Mouse (Mus musculus): ENCODE results near the gene Gm2974. TPM values are rescaled to one million over a fixed set of nuclear protein-coding genes. Genes with fewer than 3 reads are reported as not detected.
"Not testable (repeated sequence)": the region's sequence is repeated elsewhere in the genome, so short reads cannot be mapped to it uniquely, and the experiment has no call there.

Gene Gm2974
- 1.0 and 1.1 TPM in 2 replicates for polyA plus RNA-seq (2012; rRNA removed)

DNA sequence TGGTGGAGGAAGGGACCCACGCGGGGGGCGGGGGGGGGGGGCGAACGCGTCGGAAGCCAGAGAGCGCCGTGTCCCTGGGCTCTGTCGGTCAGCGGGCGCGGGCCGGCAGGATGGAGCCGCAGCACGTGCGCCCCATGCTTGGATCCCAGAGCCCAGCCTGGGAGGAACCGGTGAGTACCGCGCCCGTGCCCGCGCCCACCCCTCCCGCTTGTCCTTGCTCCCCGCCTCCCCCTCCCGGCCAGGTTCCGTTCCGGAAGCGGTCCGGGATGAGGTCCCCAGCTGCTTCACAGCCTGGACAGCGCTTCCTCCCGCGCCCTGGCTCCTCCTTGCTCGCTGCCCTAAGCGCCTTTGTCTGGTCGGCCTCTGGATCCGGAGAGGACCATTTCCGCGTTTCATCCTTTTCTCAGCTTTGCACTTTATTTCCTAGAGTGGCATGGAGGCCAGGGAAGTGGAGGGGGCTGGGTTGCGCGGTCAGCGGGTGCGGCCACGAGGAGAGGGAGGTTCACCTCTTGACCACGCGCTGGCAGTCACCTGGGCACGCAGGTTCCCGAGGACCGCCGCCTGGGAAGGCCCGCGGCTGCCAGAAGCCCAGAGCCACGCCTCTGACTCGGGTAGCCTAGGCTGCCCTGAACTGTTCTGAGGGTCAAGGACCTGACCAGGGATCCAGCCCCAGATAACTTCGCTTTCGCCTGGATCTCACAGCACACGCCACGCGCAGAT is at the start of gene Gm2974:
Gm2974 (plus strand) TSS at position 86 of the 720 bp plus-strand sequence.
- not testable (repeated sequence) for DNase-seq (ENCODE audit: low read depth)

DNA sequence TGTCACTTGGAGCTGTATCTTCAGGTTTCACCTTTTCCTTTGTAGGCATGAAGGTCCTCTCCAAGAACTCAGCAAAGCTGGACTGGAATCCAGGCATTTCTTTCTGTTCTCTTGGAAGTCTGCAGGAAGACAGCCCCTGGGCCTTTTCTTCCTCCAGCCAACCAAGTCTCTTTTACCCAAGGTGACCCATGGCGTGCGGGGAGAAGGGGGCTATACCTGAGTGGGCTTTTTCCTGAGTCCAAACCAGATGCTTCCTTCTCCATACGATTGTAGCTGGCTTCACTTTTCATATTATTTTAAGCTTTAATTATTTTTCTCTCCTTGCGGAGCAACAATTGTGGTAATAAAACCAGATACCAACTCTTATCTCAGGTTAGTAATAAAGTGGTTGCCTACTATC is 40.7 kb upstream of the Gm2974 start:
- DNase-seq (ENCODE audit: low read depth), result not testable (repeated sequence)

DNA sequence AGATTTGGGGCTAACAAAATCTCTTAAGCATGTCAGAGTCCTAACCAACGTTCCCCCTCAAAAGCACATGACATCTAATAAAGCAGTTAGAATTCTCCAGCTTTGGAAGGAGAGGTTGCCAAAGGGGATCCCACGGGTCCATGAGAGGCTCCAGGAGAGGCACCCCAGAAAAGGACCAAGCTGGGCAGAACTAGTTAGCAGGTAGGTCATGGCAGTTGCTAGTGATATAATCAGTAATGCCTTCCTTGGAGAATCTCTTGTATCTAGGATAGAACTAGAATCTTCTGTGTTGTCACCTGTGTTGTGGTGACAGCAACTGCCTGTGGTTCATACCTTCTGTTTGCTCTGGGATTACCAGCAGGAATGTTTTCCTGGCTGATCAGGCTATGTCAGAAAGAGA is 17.6 kb upstream of the Gm2974 start, which contains the start of gene Gm3127:
Gm3127 (plus strand) TSS at position 301 of the 400 bp plus-strand sequence.
- not testable (repeated sequence) for DNase-seq (ENCODE audit: low read depth)

DNA sequence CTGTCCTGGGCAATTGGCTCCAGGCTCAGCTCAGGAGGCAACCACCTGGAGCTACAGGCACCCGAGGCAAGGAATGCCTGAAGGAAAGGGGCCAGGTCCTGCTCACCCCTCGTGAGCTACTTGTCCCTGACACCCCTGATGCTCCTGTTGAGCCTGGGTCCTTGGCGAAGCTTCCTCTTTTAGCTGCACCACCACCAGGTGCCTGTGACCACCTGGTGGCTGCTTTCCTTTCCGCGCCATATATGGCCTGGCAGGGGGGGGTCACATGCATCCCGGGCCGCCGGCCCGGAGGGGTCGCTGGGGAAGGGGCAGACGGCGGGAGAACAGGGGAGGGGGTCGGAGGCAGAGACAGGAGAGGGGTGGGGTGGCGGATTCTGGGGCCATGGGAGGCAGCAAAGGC is 346 bp upstream of the Gm2974 start:
- DNase-seq (ENCODE audit: low read depth), result not testable (repeated sequence)

DNA sequence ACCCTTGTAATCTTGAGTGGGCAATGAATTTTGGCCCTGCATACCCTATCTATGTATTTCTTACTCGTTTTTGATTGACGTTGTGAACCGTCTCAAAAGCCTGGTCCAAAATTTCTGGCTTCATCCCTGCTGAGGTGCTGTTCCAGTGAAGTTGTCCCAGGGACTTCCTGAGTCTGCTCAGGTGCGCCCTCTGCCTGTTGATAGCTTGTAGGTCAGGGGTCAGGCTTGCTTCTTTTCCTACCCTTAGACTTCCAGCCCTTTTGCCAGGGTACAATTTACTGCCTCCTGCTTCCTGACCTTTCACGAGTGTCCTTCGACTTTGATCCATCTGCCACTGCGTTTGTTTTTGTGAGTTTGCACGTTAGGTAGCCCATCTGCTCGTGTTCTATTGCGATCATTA is 999 bp downstream of the Gm2974 start:
- not testable (repeated sequence) for DNase-seq (ENCODE audit: low read depth)

DNA sequence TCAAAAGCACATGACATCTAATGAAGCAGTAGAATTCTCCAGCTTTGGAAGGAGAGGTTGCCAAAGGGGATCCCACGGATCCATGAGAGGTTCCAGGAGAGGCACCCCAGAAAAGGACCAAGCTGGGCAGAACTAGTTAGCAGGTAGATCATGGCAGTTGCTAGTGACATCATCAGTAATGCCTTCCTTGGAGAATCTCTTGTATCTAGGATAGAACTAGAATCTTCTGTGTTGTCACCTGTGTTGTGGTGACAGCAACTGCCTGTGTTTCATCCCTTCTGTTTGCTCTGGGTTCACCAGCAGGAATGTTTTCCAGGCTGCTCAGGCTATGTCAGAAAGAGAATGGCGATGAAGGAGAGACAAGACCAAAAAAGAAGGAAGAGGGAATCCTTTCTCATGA is 67.0 kb downstream of the Gm2974 start, which contains the start of gene Gm3138:
Gm3138 (plus strand) TSS at position 301 of the 400 bp plus-strand sequence.
- not testable (repeated sequence) for DNase-seq (ENCODE audit: low read depth)

Other genes starting within 250 kb of the Gm2974 start
- gene Gm3095, start 219.0 kb upstream of the Gm2974 start, polyA plus RNA-seq (2012; rRNA removed), result 0.36 TPM in 1 of 2 replicates, not detected in the other
- not detected in 2 replicates for gene Gm3099, start 184.2 kb upstream of the Gm2974 start, polyA plus RNA-seq (2012; rRNA removed)
- gene Gm5796, start 158.6 kb upstream of the Gm2974 start, polyA plus RNA-seq (2012; rRNA removed), result 0.42 TPM in 2 replicates
- gene Gm3115, start 98.5 kb upstream of the Gm2974 start, polyA plus RNA-seq (2012; rRNA removed), result not detected in 2 replicates
- 0.65 and 1.2 TPM in 2 replicates for gene Gm8108, start 72.0 kb upstream of the Gm2974 start, polyA plus RNA-seq (2012; rRNA removed)
- gene Gm3127, start 17.5 kb upstream of the Gm2974 start, polyA plus RNA-seq (2012; rRNA removed), result not detected in 2 replicates
- not detected in 2 replicates for gene Gm3138, start 67.1 kb downstream of the Gm2974 start, polyA plus RNA-seq (2012; rRNA removed)
- gene Gm3149, start 134.7 kb downstream of the Gm2974 start, polyA plus RNA-seq (2012; rRNA removed), result 0.15 TPM in 1 of 2 replicates, not detected in the other
- gene 2610042L04Rik, start 152.2 kb downstream of the Gm2974 start, polyA plus RNA-seq (2012; rRNA removed), result not detected in 2 replicates
- not detected in 2 replicates for gene Gm3159, start 214.9 kb downstream of the Gm2974 start, polyA plus RNA-seq (2012; rRNA removed)
- gene Gm3164, start 232.9 kb downstream of the Gm2974 start, polyA plus RNA-seq (2012; rRNA removed), result 0.14 and 0.20 TPM in 2 replicates
- 0.52 TPM in 1 of 2 replicates, not detected in the other for gene Gm3173, start 248.4 kb downstream of the Gm2974 start, polyA plus RNA-seq (2012; rRNA removed)

Data from gonadal fat pad, adult 2 months (tissue).